Mouse (Mus musculus) myocyte (in vitro differentiated cells): Measurements from ENCODE around the gene Mettl27.

ENCODE experiments used
- E2F4 ChIP-seq: IDR thresholded peaks from one replicate; pipeline ENCODE4 v1.6.1; 2011; ENCODE audit warnings: mild to moderate bottlenecking, control low read depth, moderate library complexity; ENCODE audit not compliant: insufficient read depth
- MAX ChIP-seq: IDR thresholded peaks from one replicate; pipeline ENCODE4 v1.6.1; 2011; ENCODE audit warnings: low read depth, mild to moderate bottlenecking, control low read depth
- POLR2A ChIP-seq: IDR thresholded peaks from one replicate; pipeline ENCODE4 v1.6.1; 2011; ENCODE audit warnings: low read depth, mild to moderate bottlenecking, control low read depth, moderate library complexity; ENCODE audit not compliant: insufficient read length
- SRF ChIP-seq: IDR thresholded peaks from one replicate; pipeline ENCODE4 v1.6.1; 2011; ENCODE audit warnings: low read depth; ENCODE audit not compliant: control insufficient read depth, insufficient read length
- TCF3 ChIP-seq: IDR thresholded peaks from one replicate; pipeline ENCODE4 v1.6.1; 2011; ENCODE audit warnings: low read depth, control low read depth; ENCODE audit not compliant: insufficient read length

DNA sequence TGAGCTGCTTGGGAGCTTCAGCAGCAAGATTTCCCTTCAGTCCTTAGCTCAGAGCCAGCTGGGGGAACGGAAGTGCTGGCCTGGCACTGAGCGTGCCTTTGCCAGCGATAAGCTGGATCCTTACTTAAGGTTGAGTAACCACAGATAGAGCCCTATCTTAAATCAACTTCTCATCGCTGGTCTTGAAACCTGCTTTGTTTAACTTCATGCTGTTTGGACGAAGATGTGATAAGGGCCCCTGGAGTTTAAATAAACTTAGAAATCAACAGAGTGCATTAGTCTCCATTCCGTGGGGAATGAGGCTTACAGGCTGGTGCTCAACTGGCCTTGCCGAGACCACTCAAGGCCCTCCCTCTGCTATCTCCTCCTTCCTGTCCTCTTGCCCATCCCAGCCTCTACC is 42.1 kb downstream of the Mettl27 start:
- TF ChIP-seq SRF: no peak
- no peak for TF ChIP-seq POLR2A
- no peak for TF ChIP-seq TCF3
- TF ChIP-seq E2F4: no peak
- no peak for TF ChIP-seq MAX
